Mouse (Mus musculus) olfactory bulb, adult 2 months (tissue): Measurements from ENCODE around the gene Mtrf1l.

ENCODE experiments used
- CTCF ChIP-seq: fragments of 200-500 bp; IDR thresholded peaks from 2 replicates; pipeline ENCODE4 v1.5.1; 2012; ENCODE audit warnings: low read depth, mild to moderate bottlenecking, low read length, moderate library complexity; ENCODE audit not compliant: insufficient read depth
- POLR2A ChIP-seq: fragments of 200-500 bp; IDR thresholded peaks from 2 replicates; pipeline ENCODE4 v1.6.1; 2012; ENCODE audit warnings: mild to moderate bottlenecking, low read depth, low read length, moderate library complexity; ENCODE audit not compliant: insufficient read depth

DNA sequence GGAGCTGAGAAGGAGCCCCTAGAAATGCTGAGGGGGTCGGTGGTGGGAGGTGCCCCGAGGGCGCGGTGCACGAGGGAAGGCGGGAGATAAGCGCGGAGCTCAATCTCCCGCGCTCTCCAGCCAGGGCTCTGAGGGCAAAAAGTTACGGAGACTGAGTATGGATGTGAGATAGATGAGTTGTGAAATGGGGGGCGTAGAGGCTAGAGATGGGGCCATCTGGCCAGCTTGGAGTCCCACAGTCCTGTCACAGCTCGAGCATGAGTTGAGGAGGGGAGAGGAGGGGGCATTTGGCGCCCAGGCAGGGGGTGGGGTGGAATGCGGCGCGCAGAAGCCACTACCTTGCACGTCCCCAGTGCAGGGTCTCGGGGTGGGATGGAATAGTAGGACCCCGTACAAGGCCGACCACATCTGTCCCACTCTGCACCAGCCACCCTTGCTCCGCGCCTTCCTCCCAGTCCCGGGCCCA lies 19.0 kb downstream of the Mtrf1l start:
- no peak for TF ChIP-seq CTCF
- no peak for TF ChIP-seq POLR2A
